Comparison of ENCODE assay signal across 8 mouse cellular contexts in genomic region chr4:124801552-124802308, GRCm38 (mm10). TPM values are rescaled to one million over a fixed set of nuclear protein-coding genes. Genes with fewer than 3 reads are reported as not detected.
DNase-seq lines count a peak whose midpoint lies in the region; ATAC-seq lines count a peak whose summit lies in the region.

Gene Mtf1 (plus strand): TSS chr4:124802104.

- H3K36me3 ChIP-seq in intestine, embryonic 15.5 days = peaks cover 19% of the 10 kb centered on the region; the same call in 1 of the 2 replicates

- peak within 1 kb of the TSS; percentile 82 for H3K4me3 ChIP-seq in intestine, embryonic 15.5 days (replicated peaks)

- no peaks in the 10 kb centered on the region for H3K27me3 ChIP-seq in intestine, embryonic 15.5 days (replicated peaks)

- peaks cover 7% of the 10 kb centered on the region; the same call in 1 of the 2 replicates for H3K4me1 ChIP-seq in intestine, embryonic 15.5 days (replicated peaks)

- 4% methylated on average over 21 of the region's 21 CpGs for WGBS in intestine, embryonic 15.5 days

- H3K27ac ChIP-seq in intestine, embryonic 15.5 days = peak within 1 kb of the TSS; percentile 97

- intact Hi-C loops in gastrocnemius, postnatal 36 days (cut with DNase I) = loop anchor here (1.0 to 5.0 kb wide), 3 partner anchors 45 to 84 kb away; no protein-coding TSS in a partner anchor
- intact Hi-C loops in left cerebral cortex, postnatal 14 days (cut with DNase I) = loop anchor here (2.0 kb wide), 1 partner anchor 45 kb away; no protein-coding TSS in a partner anchor

- peak; percentile 91 for ATAC-seq in intestine, embryonic 15.5 days
- peak; percentile 60 for ATAC-seq in megakaryocyte-erythroid progenitor cell, adult 5-6 weeks (replicated peaks; ENCODE audit: low FRiP score, low TSS enrichment, poor library complexity, severe bottlenecking)

- DNase-seq in adrenal gland, adult 8-10 months = peak; percentile 71
- peak; percentile 85 for DNase-seq in embryo, embryonic 11.5 days (ENCODE audit: low read depth, low spot score)
- DNase-seq in gastrocnemius, postnatal 36 days = peak; percentile 81 to 85
- peak; percentile 91 to 92 for DNase-seq in left cerebral cortex, postnatal 14 days (ENCODE audit: low spot score in 2 of 2)
- peak; percentile 97 for DNase-seq in right cerebral cortex, postnatal 14 days
- peak; percentile 83 for DNase-seq in urinary bladder, postnatal 25 days (ENCODE audit: low spot score)

- H3K4me2 ChIP-seq in intestine, embryonic 15.5 days (replicated peaks) = peak within 1 kb of the TSS; percentile 76

- H3K9ac ChIP-seq in intestine, embryonic 15.5 days = peak within 1 kb of the TSS; percentile 94

- H3K9me3 ChIP-seq in intestine, embryonic 15.5 days = no peaks in the 10 kb centered on the region

RNA-seq across cellular contexts. Expression of gene Mtf1, which starts in this region (rescaled TPM):
- total RNA-seq in adrenal gland, adult 8-10 months (2022) = 10 to 100 TPM; 24.8 to 33.8 (median 28.5) TPM
- total RNA-seq in gastrocnemius, postnatal 36 days (2021) = 10 to 100 TPM; 11.6 to 12.2 TPM
- 13.6 TPM in 2 replicates for polyA plus RNA-seq in intestine, embryonic 15.5 days (2015; fragmentation: Nextera tagmentation; extraction: Ambion mirVana)
- total RNA-seq in left cerebral cortex, postnatal 14 days (2021) = 10 to 100 TPM; 24.5 to 25.8 TPM
- 38.3 and 50.7 TPM in 2 replicates for total RNA-seq in megakaryocyte-erythroid progenitor cell, adult 5-6 weeks (2014; fragmentation: Nextera tagmentation)
- total RNA-seq in megakaryocyte-erythroid progenitor cell, adult 5-6 weeks (2017) = 35.2 and 44.4 TPM in 2 replicates

Comparison
In these comparisons a context has a peak if more than half of its experiments do, and no peak if none do; other contexts are left out.
1. Peak in every context shown above with its lines: DNase-seq, ATAC-seq, H3K4me3 ChIP-seq and H3K27ac ChIP-seq.